Mouse (Mus musculus): Measurements from ENCODE around the gene Raver1.

DNA sequence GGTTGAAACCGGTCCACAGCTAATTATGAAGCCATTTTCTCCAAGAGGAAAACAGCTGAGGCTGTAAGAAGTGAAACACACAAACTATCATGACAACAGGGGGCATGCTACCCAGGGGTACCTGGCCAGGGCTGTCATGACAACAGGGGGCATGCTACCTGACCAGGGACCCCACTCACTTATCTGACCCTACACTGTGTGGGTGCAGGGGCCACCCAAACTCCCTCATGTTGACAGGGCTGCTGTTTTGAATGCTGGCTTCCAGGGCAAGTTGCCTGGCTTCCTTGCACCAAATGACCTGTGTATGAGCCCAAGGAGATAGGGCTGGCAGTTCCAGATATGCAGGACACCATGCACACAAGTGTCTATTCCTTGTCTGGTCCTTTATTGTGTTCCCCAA is 1.3 kb downstream of the Raver1 start:
- TF ChIP-seq POLR2A (IDR thresholded peaks at IDR 0.05; ENCODE audit: insufficient read depth, low read length) (no peak), CTCF (IDR thresholded peaks at IDR 0.05; ENCODE audit: low read depth, low read length) (no peak), EP300 (IDR thresholded peaks at IDR 0.05; ENCODE audit: insufficient read depth, low read depth, low read length) (no peak)
